In genomic region chr16:31492921-31493549, GRCm38 (mm10) we compare ENCODE assay signal across 9 mouse cellular contexts.
DNase-seq lines count a peak whose midpoint lies in the region; ATAC-seq lines count a peak whose summit lies in the region.
"Had no signal": no experiment of that assay in that cellular context is flagged by ENCODE, and none has a peak within 500 bp of the region (broad histone marks: within the 10 kb centered on the region; RNA-seq: fewer than 3 reads in every experiment).

No protein-coding gene starts in this region.

- H3K27me3 ChIP-seq in hindbrain, embryonic 13.5 days, result peaks cover 4% of the 10 kb centered on the region; the same call in 1 of the 2 replicates
- peaks cover 15% of the 10 kb centered on the region; the same call in 1 of the 2 replicates for H3K27me3 ChIP-seq in midbrain, embryonic 13.5 days

- peak; percentile 49 for DNase-seq in left cerebral cortex, postnatal 4 days
- DNase-seq in left cerebral cortex, adult 9 months (ENCODE audit: low spot score in 2 of 2), result no peak
- DNase-seq in cerebellum, postnatal 14 days, result peak; percentile 58 to 66
- no peak for DNase-seq in frontal cortex, postnatal 25 days (ENCODE audit: low spot score in 2 of 2)
- DNase-seq in left cerebral cortex, postnatal 14 days (ENCODE audit: low spot score in 2 of 2), result no peak
- DNase-seq in kidney, adult 11 months, result no peak

- peak overlapping the region; percentile 42; the same call in 1 of the 2 replicates for H3K27ac ChIP-seq in hindbrain, embryonic 13.5 days
- no peak overlapping the region; the same call in 1 of the 2 replicates for H3K27ac ChIP-seq in midbrain, embryonic 13.5 days
- H3K27ac ChIP-seq: liver, embryonic 14.5 days had no signal

- no peak overlapping the region; the same call in 1 of the 2 replicates for H3K9ac ChIP-seq in hindbrain, embryonic 13.5 days
- no peak overlapping the region for H3K9ac ChIP-seq in midbrain, embryonic 13.5 days (replicated peaks)
- H3K9ac ChIP-seq: liver, embryonic 14.5 days had no signal

- peaks cover 46% of the 10 kb centered on the region for H3K4me1 ChIP-seq in hindbrain, embryonic 13.5 days (replicated peaks)
- peaks cover 42% of the 10 kb centered on the region for H3K4me1 ChIP-seq in midbrain, embryonic 13.5 days (replicated peaks)

- no peak overlapping the region for H3K4me2 ChIP-seq in hindbrain, embryonic 13.5 days
- 0 out of 2 replicates have a peak overlapping the region, but pooled peaks have one; percentile 3 for H3K4me2 ChIP-seq in midbrain, embryonic 13.5 days (replicated peaks)

- 27% methylated on average over 12 of the region's 12 CpGs for WGBS in hindbrain, embryonic 13.5 days
- 23% methylated on average over 12 of the region's 12 CpGs for WGBS in midbrain, embryonic 13.5 days

- intact Hi-C loops in left cerebral cortex, postnatal 4 days (cut with DNase I), result no loop called here
- intact Hi-C loops in left cerebral cortex, postnatal 14 days (cut with DNase I), result no loop called here

- no peaks in the 10 kb centered on the region for H3K9me3 ChIP-seq in hindbrain, embryonic 13.5 days
- H3K9me3 ChIP-seq in midbrain, embryonic 13.5 days, result no peaks in the 10 kb centered on the region

- no peak overlapping the region for H3K4me3 ChIP-seq in hindbrain, embryonic 13.5 days
- no peak overlapping the region for H3K4me3 ChIP-seq in midbrain, embryonic 13.5 days (replicated peaks)

- ATAC-seq in hindbrain, embryonic 13.5 days (ENCODE audit: low FRiP score), result 0 out of 2 replicates have a peak, but pooled peaks have one; percentile 14
- ATAC-seq in midbrain, embryonic 13.5 days, result 0 out of 2 replicates have a peak, but pooled peaks have one; percentile 31

- no peaks in the 10 kb centered on the region for H3K36me3 ChIP-seq in hindbrain, embryonic 13.5 days
- no peaks in the 10 kb centered on the region for H3K36me3 ChIP-seq in midbrain, embryonic 13.5 days

Comparison
In these comparisons a context has a peak if more than half of its experiments do, and no peak if none do; other contexts are left out.
1. DNase-seq: peak in left cerebral cortex, postnatal 4 days (single experiment) and cerebellum, postnatal 14 days (2 of 2); none in left cerebral cortex, adult 9 months (0 of 2), frontal cortex, postnatal 25 days (0 of 2), left cerebral cortex, postnatal 14 days (0 of 2) and kidney, adult 11 months (single experiment).